Mouse (Mus musculus) left cerebral cortex, postnatal 14 days (tissue): Measurements from ENCODE around the gene Snrpg. TPM values are rescaled to one million over a fixed set of nuclear protein-coding genes. Genes with fewer than 3 reads are reported as not detected.

ENCODE experiments used
- DNase-seq, 2 experiments: peaks; one replicate each; pipeline ENCODE4 v3.0.0; 2021 to 2022; ENCODE audit warnings: low spot score in 2 of 2, mixed read lengths in 1 of 2
- intact Hi-C: fragments of 180-260 bp; cut with DNase I; formaldehyde crosslinking; loops from one replicate; pipeline ENCODE4 v1.15.1; 2025
- total RNA-seq, 2 experiments: library from RNA; stranded (reverse); gene quantifications; 2 replicates each; pipeline ENCODE4 v1.2.3; 2021

The Snrpg gene
- total RNA-seq, 2 experiments from 2014 or later = 63.3 to 71.7 TPM

- intact Hi-C loops = no loop called here
Measured at GRCm38 (mm10) chr6:86394078-86394720, 23.1 kb downstream of the Snrpg start.

GRCm38 (mm10) chr6:86395021-86395420, 23.9 kb downstream of the Snrpg start:
- DNase-seq = no peak
- intact Hi-C loops = no loop called here

More at GRCm38 (mm10) chr6:86394078-86394720, 23.1 kb downstream of the Snrpg start:
- no peak for DNase-seq

GRCm38 (mm10) chr6:86395969-86396368, 24.9 kb downstream of the Snrpg start:
- DNase-seq = no peak
- intact Hi-C loops = no loop called here

GRCm38 (mm10) chr6:86396581-86397256, 25.6 kb downstream of the Snrpg start, which contains the start of gene Pcyox1:
TSS of gene Pcyox1 (minus strand) at chr6:86397154.
- intact Hi-C loops = no loop called here
- peak; percentile 77 to 82 for DNase-seq

- intact Hi-C loops = no loop called here
- no peak for DNase-seq
Measured at GRCm38 (mm10) chr6:86397257-86397980, 26.3 kb downstream of the Snrpg start.

GRCm38 (mm10) chr6:86398986-86399385, 27.9 kb downstream of the Snrpg start:
- intact Hi-C loops = no loop called here
- DNase-seq = no peak

GRCm38 (mm10) chr6:86399995-86400394, 28.9 kb downstream of the Snrpg start:
- intact Hi-C loops = no loop called here
- no peak for DNase-seq

GRCm38 (mm10) chr6:86400972-86401371, 29.9 kb downstream of the Snrpg start:
- DNase-seq = peak; percentile 69

GRCm38 (mm10) chr6:86402681-86403607, 31.8 kb downstream of the Snrpg start:
- DNase-seq = no peak
- intact Hi-C loops = no loop called here

More at GRCm38 (mm10) chr6:86400972-86401371, 29.9 kb downstream of the Snrpg start:
- intact Hi-C loops = no loop called here

GRCm38 (mm10) chr6:86403728-86404099, 32.6 kb downstream of the Snrpg start:
- peak; percentile 92 to 96 for DNase-seq
- intact Hi-C loops = no loop called here

- peak; percentile 98 for DNase-seq
- intact Hi-C loops = no loop called here
Measured at GRCm38 (mm10) chr6:86404100-86404861, 33.2 kb downstream of the Snrpg start, which contains the start of gene Tia1. TSS of gene Tia1 (plus strand) at chr6:86404219.

- intact Hi-C loops = no loop called here
- DNase-seq = no peak
Measured at GRCm38 (mm10) chr6:86404996-86405395, 33.9 kb downstream of the Snrpg start.

GRCm38 (mm10) chr6:86406306-86406705, 35.2 kb downstream of the Snrpg start:
- intact Hi-C loops = no loop called here
- DNase-seq = no peak

- intact Hi-C loops = no loop called here
- no peak for DNase-seq
Measured at GRCm38 (mm10) chr6:86418711-86419110, 47.6 kb downstream of the Snrpg start.

GRCm38 (mm10) chr6:86419239-86419638, 48.1 kb downstream of the Snrpg start:
- intact Hi-C loops = no loop called here
- no peak for DNase-seq

GRCm38 (mm10) chr6:86420491-86420890, 49.4 kb downstream of the Snrpg start:
- no peak for DNase-seq
- intact Hi-C loops = no loop called here

- intact Hi-C loops = no loop called here
- DNase-seq = no peak
Measured at GRCm38 (mm10) chr6:86426358-86426757, 55.3 kb downstream of the Snrpg start, which contains the start of gene Gm44790. TSS of gene Gm44790 (plus strand) at chr6:86426658.
